Mouse (Mus musculus) myocyte (in vitro differentiated cells): ENCODE measurements at regions not wholly inside any gene's neighbourhood (a gene's known extent, or its start where the extent isn't known, plus 50 kb on each side); places are given as distances from the start of the nearest gene placed in this dataset.

Experiments
- POLR2A ChIP-seq: IDR thresholded peaks from one replicate; pipeline ENCODE4 v1.6.1; 2011; ENCODE audit warnings: low read depth, mild to moderate bottlenecking, control low read depth, moderate library complexity; ENCODE audit not compliant: insufficient read length
- POLR2AphosphoS2 ChIP-seq: IDR thresholded peaks from one replicate; pipeline ENCODE4 v1.6.1; 2011; ENCODE audit warnings: low read depth, control low read depth; ENCODE audit not compliant: insufficient read length
- REST ChIP-seq: IDR thresholded peaks from one replicate; pipeline ENCODE4 v1.6.1; 2011; ENCODE audit warnings: mild to moderate bottlenecking, control low read depth, moderate library complexity; ENCODE audit not compliant: insufficient read depth, insufficient read length
- TCF12 ChIP-seq: IDR thresholded peaks from one replicate; pipeline ENCODE4 v1.6.1; 2011; ENCODE audit warnings: mild to moderate bottlenecking, control low read depth; ENCODE audit not compliant: poor library complexity, insufficient read depth, severe bottlenecking
- USF1 ChIP-seq: IDR thresholded peaks from one replicate; pipeline ENCODE4 v1.6.1; 2011; ENCODE audit warnings: low read depth, mild to moderate bottlenecking, control low read depth, moderate library complexity

GRCm38 (mm10) chr1:185049980-185050379 lies 50.6 kb upstream of the Mark1 start:
- TF ChIP-seq POLR2A (no peak), USF1 (no peak), REST (no peak), TCF12 (no peak), POLR2AphosphoS2 (no peak)
